Mouse (Mus musculus): ENCODE data around the gene Pex11b.
"Not testable (repeated sequence)": the region's sequence is repeated elsewhere in the genome, so short reads cannot be mapped to it uniquely, and the experiment has no call there.

The Pex11b gene

GRCm38 (mm10) chr3:96634928-96635879 is at the start of gene Pex11b, which contains the start of gene Gm42957:
Pex11b (plus strand) TSS chr3:96635376.
Gm42957 (plus strand) TSS chr3:96635474.
- peak; percentile 90 for DNase-seq (ENCODE audit: low spot score)

DNA sequence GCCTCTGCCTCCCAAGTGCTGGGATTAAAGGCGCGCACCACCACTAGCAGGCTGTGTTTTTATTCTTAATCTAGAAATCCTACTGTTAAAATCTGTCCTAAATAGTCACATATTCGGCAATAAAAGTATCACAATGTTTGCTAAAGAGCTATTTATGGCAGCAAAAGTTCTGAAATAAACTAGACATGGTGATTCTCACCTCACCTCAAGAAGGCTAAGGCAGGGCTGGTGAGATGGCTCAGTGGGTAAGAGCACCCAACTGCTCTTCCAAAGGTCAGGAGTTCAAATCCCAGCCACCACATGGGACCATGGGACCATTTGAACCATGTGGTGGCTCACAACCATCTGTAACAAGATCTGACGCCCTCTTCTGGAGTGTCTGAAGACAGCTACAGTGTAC is 44.5 kb upstream of the Pex11b start:
- no peak for DNase-seq (ENCODE audit: low spot score)

GRCm38 (mm10) chr3:96593374-96593773 is 41.8 kb upstream of the Pex11b start:
- DNase-seq (ENCODE audit: low spot score): no peak

GRCm38 (mm10) chr3:96593790-96594560 is 41.2 kb upstream of the Pex11b start, which contains the start of gene Polr3gl:
Polr3gl (minus strand) TSS chr3:96594181.
- DNase-seq (ENCODE audit: low spot score): peak; percentile 95

- DNase-seq (ENCODE audit: low spot score): no peak
Measured at GRCm38 (mm10) chr3:96594851-96595250, 40.3 kb upstream of the Pex11b start.

GRCm38 (mm10) chr3:96595661-96596060 is 39.5 kb upstream of the Pex11b start:
- DNase-seq (ENCODE audit: low spot score): no peak

DNA sequence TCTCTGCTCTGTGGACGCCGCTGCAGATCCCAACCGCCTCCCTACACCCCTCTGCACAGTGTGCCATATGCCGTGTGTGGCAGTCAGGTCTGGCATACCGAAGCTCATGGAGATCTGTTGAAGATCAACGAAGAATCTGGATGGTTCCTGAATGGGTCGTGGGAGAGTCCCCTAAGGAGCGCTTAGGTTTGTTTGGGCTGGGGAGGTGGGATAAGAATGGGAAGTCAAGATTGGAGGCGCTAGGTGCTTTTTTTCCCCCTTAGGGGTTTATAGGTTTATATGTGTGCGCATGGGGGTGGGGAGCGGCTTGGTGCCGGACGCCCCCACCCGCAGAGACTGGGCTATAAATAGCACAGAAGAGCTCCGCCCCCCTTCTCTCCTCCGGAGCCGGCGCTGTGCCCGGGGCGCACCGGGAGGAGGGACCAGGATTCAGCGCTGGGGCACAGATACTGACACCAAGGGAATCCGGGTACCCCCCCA is 38.9 kb upstream of the Pex11b start, which contains the start of gene Ankrd34a:
Gene Ankrd34a (plus strand): TSS at position 409 of the 480 bp plus-strand sequence.
- DNase-seq (ENCODE audit: low spot score): no peak

GRCm38 (mm10) chr3:96596855-96597254 is 38.3 kb upstream of the Pex11b start:
- no peak for DNase-seq (ENCODE audit: low spot score)

GRCm38 (mm10) chr3:96597435-96597891 is 37.7 kb upstream of the Pex11b start:
- DNase-seq (ENCODE audit: low spot score): no peak

DNA sequence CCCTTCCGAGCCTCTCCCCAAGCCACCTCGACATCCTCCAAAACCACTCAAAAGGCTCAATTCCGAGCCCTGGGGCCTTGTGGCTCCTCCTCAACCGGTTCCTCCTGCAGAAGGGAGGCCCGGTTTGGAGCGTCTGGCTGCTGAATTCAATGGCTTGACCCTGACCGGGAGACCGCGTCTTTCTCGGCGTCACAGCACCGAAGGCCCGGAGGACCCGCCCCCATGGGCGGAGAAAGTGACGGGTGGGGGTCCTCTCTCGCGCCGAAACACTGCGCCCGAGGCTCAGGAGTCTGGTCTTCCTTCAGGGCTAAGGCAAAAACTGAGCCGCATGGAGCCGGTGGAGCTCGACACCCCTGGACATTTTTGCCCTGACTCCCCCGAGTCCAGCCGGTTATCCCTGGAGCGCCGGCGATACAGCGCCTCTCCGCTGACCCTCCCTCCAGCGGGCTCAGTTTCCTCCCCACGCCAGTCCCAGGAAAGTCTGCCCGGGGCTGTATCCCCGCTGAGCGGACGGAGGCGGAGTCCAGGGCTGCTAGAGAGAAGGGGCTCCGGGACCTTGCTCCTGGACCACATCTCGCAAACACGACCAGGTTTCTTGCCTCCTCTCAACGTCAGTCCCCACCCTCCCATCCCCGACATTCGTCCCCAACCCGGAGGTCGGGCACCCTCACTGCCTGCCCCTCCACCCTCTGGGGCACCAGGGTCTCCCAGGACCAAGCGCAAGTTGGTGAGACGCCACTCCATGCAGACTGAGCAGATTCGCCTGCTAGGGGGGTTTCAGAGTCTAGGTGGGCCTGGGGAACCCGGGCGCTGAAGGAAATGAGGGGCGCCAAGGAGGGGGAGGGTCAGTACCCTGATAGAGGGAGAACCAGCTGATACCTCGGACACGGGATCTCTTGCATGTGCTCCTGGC is 36.8 kb upstream of the Pex11b start:
- DNase-seq (ENCODE audit: low spot score): peak; percentile 66

DNA sequence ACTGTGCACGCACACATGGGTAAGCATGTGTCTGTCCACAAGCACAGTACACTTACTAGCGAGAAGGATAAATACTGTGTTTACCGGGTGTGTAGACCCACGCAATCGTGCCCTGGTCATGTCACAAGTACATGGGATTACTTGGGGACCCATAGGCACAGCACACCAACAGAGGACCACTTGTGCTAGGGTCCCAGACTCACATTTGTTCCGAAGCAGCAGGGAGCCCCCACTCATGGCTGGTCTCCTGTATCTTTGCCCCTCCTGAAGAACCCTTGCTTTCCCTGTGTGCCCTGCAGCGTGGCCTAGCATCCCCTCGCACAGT is 36.1 kb upstream of the Pex11b start:
- DNase-seq (ENCODE audit: low spot score): no peak

DNA sequence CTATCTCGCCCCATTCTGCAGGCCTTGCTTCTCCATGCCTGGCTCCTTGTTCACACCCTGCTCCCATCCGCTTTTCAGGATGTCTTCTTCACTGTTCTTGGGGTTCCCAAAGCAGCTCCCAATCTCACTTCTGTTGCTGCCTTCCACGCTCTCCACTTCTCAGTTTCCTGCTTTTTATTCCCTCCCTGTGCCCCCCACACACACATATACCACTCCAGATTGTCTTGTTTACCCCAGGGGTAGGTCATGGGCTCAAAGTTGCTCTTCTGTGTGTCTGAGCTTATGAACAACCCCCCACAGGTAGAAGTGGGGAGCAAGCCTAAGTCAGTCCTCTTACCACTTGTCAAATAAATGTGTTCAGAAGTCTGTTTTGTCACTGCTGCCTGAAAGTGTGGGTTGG is 35.8 kb upstream of the Pex11b start:
- DNase-seq (ENCODE audit: low spot score): no peak

GRCm38 (mm10) chr3:96600639-96601250 is 34.4 kb upstream of the Pex11b start, which contains the start of gene Lix1l:
Lix1l (plus strand) TSS chr3:96601149.
- DNase-seq (ENCODE audit: low spot score): peak; percentile 91

GRCm38 (mm10) chr3:96601251-96601787 is 33.9 kb upstream of the Pex11b start:
- peak; percentile 79 for DNase-seq (ENCODE audit: low spot score)

GRCm38 (mm10) chr3:96601941-96602703 is 33.1 kb upstream of the Pex11b start:
- DNase-seq (ENCODE audit: low spot score): peak; percentile 51

DNA sequence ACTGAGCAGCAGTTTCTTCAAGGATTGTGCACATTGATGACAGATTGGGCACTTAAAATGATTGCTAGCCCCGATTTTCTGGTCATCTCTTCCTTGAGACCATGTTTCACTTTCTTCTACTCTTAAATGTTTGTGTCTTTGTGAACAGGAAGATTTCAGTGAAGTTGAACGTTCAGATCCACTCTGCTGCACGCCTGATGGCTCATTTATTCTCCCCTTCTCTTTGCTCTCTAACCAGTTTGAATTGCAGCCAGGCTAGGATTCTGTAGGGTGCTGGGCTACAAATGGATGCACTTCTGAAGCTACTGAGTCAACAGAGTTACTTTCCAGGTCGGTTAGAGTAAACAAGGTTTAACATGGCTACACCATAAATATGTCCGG is 32.5 kb upstream of the Pex11b start:
- DNase-seq (ENCODE audit: low spot score): no peak

- no peak for DNase-seq (ENCODE audit: low spot score)
Measured at GRCm38 (mm10) chr3:96603311-96603710, 31.9 kb upstream of the Pex11b start.

GRCm38 (mm10) chr3:96606007-96606406 is 29.2 kb upstream of the Pex11b start:
- not testable (repeated sequence) for DNase-seq (ENCODE audit: low spot score)

- DNase-seq (ENCODE audit: low spot score): no peak
Measured at GRCm38 (mm10) chr3:96606618-96607017, 28.6 kb upstream of the Pex11b start.

- DNase-seq (ENCODE audit: low spot score): no peak
Measured at GRCm38 (mm10) chr3:96617941-96618340, 17.2 kb upstream of the Pex11b start.
